Mouse (Mus musculus) right cerebral cortex, adult 18-20 months (tissue): ENCODE data around the gene Mrpl54.
"Not testable (repeated sequence)": the region's sequence is repeated elsewhere in the genome, so short reads cannot be mapped to it uniquely, and the experiment has no call there.

Experiments used
- DNase-seq: peaks from one replicate; pipeline ENCODE4 v3.0.0; 2022; ENCODE audit warnings: mixed read lengths

Gene Mrpl54

GRCm38 (mm10) chr10:81223731-81224130 lies 43.0 kb downstream of the Mrpl54 start:
- not testable (repeated sequence) for DNase-seq

- DNase-seq: no peak
Measured at GRCm38 (mm10) chr10:81221402-81222015, 45.2 kb downstream of the Mrpl54 start.

- no peak for DNase-seq
Measured at GRCm38 (mm10) chr10:81217964-81218363, 48.8 kb downstream of the Mrpl54 start.

GRCm38 (mm10) chr10:81217267-81217666 lies 49.5 kb downstream of the Mrpl54 start:
- DNase-seq: not testable (repeated sequence)

- DNase-seq: no peak
Measured at GRCm38 (mm10) chr10:81216810-81217209, 49.9 kb downstream of the Mrpl54 start.

GRCm38 (mm10) chr10:81216260-81216659 lies 50.5 kb downstream of the Mrpl54 start:
- DNase-seq: no peak
